Mouse (Mus musculus) forebrain, embryonic 12.5 days (tissue): ENCODE measurements at regions not wholly inside any gene's neighbourhood (a gene's known extent, or its start where the extent isn't known, plus 50 kb on each side); places are given as distances from the start of the nearest gene placed in this dataset.
A peak's percentile ranks its signal among the peaks of the same experiment; 100 is the strongest.

Source experiments
- ATAC-seq: fragments of 200-750 bp; cut with Nextera tagmentation; 2 replicates; pipeline ENCODE4 v1.8.0; 2017; ENCODE audit warnings: moderate TSS enrichment; ENCODE audit not compliant: low FRiP score
- H3K27ac ChIP-seq: fragments of 300-500 bp; sonication (generic); 2 replicates; pipeline ENCODE4 v1.5.1; 2016; ENCODE audit warnings: mild to moderate bottlenecking
- H3K27me3 ChIP-seq: fragments of 300-500 bp; sonication (generic); 2 replicates; pipeline ENCODE4 v1.6.1; 2016; ENCODE audit warnings: mild to moderate bottlenecking
- H3K36me3 ChIP-seq: fragments of 300-500 bp; sonication (generic); replicated peaks from 2 replicates; pipeline ENCODE4 v1.6.1; 2016; ENCODE audit warnings: mild to moderate bottlenecking
- H3K4me1 ChIP-seq: fragments of 300-500 bp; sonication (generic); 2 replicates; pipeline ENCODE4 v1.6.1; 2016
- H3K4me2 ChIP-seq: fragments of 300-500 bp; sonication (generic); 2 replicates; pipeline ENCODE4 v1.6.1; 2016; ENCODE audit warnings: mild to moderate bottlenecking, moderate library complexity
- H3K4me3 ChIP-seq: fragments of 300-500 bp; sonication (generic); replicated peaks from 2 replicates; pipeline ENCODE4 v1.5.1; 2016; ENCODE audit warnings: mild to moderate bottlenecking
- H3K9ac ChIP-seq: fragments of 300-500 bp; sonication (generic); 2 replicates; pipeline ENCODE4 v1.6.1; 2016; ENCODE audit warnings: mild to moderate bottlenecking
- H3K9me3 ChIP-seq: fragments of 300-500 bp; sonication (generic); 2 replicates; pipeline ENCODE4 v1.6.1; 2016
- WGBS: fragments of 180-500 bp; shearing (Covaris S2); methylation state at CpG from one replicate; pipeline ENCODE4 v1.1.7; 2016; 5-methylcytosine and 5-hydroxymethylcytosine counted together

DNA sequence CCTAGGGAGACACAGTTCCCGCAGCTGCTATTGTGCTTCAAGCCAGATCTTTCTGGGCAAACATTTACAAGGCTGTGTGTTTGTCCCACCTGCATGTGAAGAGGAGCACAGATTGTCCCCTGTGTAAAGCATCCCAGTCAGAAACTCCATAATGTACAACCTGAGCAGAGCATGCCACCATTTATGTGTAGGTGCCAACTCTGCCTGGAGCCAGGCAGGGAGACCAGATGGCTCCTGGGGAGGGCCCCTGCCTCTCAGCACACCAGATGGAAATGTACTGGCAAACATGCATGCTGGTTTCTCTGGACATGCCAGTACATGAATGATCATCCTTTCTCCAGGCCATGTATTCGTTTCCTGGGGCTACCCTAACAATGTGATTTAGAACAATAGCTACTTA lies 98.6 kb upstream of the Foxp3 start:
- H3K4me2 ChIP-seq: no peak overlapping the region
- no peaks in the 10 kb centered on the region for H3K4me1 ChIP-seq
- no peak overlapping the region for H3K4me3 ChIP-seq
- H3K27me3 ChIP-seq: no peaks in the 10 kb centered on the region
- H3K9ac ChIP-seq: no peak overlapping the region
- 68% methylated on average over 2 of the region's 2 CpGs for WGBS
- H3K36me3 ChIP-seq: no peaks in the 10 kb centered on the region
- ATAC-seq: no peak
- no peak overlapping the region for H3K27ac ChIP-seq
- H3K9me3 ChIP-seq: no peaks in the 10 kb centered on the region

DNA sequence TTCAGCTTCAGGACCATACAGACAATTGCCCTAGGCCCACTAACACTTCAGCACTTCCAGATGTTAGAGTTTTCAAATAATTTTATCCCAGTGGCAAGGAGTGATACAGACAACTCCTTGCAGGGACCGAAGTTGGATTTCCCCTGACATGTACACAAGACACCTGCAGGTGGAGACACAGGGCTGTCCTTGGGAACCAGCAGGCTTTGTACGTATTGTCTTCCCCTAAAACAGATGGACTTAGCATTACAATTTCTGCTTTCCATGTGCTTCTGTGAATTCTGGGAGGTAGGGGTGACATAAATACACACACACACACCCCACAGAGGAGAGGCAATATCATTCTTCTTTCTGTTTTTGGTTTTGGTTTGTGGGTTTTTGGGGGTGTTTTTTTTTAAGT lies 98.2 kb upstream of the Usp27x start:
- Histone ChIP-seq H3K27ac (no peak overlapping the region), H3K4me2 (no peak overlapping the region), H3K4me1 (no peaks in the 10 kb centered on the region), H3K9ac (no peak overlapping the region), H3K27me3 (no peaks in the 10 kb centered on the region), H3K4me3 (no peak overlapping the region), H3K36me3 (no peaks in the 10 kb centered on the region), H3K9me3 (no peaks in the 10 kb centered on the region)
- no peak for ATAC-seq
- WGBS: 32% methylated on average over 2 of the region's 2 CpGs

DNA sequence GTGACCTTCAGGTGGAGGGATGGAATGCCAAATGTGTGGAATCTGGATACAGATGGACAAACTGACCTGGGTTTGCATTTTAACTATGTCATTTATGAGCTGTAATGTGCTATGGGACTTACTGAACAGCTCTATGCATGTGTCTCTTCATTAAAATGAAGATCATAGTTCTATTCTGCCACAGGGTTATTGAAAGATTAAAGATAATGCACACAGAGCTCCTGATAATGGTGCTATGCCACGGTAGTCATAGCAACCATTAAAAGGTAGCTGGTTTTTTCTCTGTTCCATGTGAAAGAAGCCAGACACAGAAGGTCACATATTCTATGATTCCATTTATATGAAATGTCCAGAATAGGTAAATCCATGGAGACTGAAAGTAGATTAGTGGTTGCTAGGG lies 94.2 kb upstream of the Usp27x start:
- 76% methylated on average over 1 of the region's 1 CpGs for WGBS
- ATAC-seq: no peak
- Histone ChIP-seq H3K4me2 (no peak overlapping the region), H3K27ac (no peak overlapping the region), H3K9ac (no peak overlapping the region), H3K4me3 (no peak overlapping the region), H3K4me1 (no peaks in the 10 kb centered on the region), H3K36me3 (no peaks in the 10 kb centered on the region), H3K27me3 (no peaks in the 10 kb centered on the region), H3K9me3 (no peaks in the 10 kb centered on the region)

DNA sequence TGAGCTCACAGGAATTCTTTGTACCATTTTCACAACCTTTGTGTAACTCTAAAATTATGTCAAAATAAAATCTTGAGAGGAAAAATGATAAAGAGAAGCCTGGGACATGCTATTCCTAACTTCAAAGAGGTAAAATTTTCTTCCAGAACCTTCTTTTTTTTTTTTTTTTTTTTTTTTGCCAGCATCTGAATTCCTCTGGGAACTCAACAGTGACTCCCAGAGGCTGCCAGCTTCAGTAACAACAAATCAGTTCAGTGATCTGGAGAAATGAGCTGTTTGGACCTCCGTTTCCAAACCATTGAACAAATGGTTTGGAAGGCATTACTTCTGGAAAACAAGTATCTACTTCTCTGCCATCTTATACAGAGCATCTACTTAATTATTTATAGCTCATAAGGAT lies 92.4 kb upstream of the Usp27x start:
- 43% methylated on average over 1 of the region's 1 CpGs for whole genome bisulfite sequencing
- ATAC-seq: no peak
- H3K9me3 ChIP-seq: no peaks in the 10 kb centered on the region

DNA sequence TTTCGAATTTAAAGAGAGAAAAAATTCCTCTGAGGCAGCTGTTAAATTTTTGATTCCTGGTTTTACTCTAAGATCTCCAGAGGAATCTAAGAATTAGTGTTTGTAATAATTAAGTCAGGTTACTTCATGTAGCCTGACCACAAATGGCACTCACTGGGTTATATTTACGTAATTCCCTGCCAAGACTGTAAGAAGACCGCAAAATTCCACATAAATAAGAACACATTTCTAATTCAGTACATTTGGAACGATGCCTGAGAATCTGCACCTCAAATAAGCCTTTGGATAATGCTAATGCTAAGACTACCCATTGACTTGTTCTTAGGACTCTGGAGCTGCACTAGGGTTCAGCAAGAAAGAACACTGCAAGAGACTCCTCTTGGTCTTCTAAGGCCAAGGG lies 81.2 kb upstream of the Usp27x start:
- no peaks in the 10 kb centered on the region for H3K36me3 ChIP-seq
- H3K9me3 ChIP-seq: no peaks in the 10 kb centered on the region
- H3K4me3 ChIP-seq: no peak overlapping the region
- no peak overlapping the region for H3K4me2 ChIP-seq
- WGBS: 85% methylated on average over 4 of the region's 4 CpGs
- H3K4me1 ChIP-seq: no peaks in the 10 kb centered on the region
- H3K9ac ChIP-seq: no peak overlapping the region
- no peak overlapping the region for H3K27ac ChIP-seq
- no peaks in the 10 kb centered on the region for H3K27me3 ChIP-seq
- ATAC-seq: no peak

More for the DNA sequence above, 92.4 kb upstream of the Usp27x start:
- Histone ChIP-seq H3K4me1 (no peaks in the 10 kb centered on the region), H3K27ac (no peak overlapping the region), H3K9ac (no peak overlapping the region), H3K27me3 (no peaks in the 10 kb centered on the region), H3K4me2 (no peak overlapping the region), H3K36me3 (no peaks in the 10 kb centered on the region), H3K4me3 (no peak overlapping the region)

DNA sequence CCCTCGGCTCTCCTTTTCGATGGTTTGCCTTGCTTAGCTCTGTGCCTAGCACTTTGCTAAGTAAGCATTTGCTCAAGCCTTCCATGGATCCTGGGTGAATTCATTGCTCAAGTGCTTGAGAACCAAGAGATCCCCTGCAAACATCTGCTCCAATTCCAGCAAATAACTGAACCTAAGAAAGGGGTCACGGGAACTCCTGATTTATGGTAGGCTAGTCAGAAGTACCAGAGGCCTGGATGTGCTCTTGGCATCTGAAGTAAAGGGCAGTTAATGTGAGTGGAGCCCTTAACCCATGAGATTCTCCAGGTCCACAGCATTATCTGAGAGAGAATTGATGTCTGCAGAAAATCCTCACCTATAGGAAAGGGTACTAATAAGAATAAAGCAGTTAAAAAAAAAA lies 69.4 kb upstream of the Usp27x start:
- no peak for ATAC-seq
- Histone ChIP-seq H3K4me2 (no peak overlapping the region), H3K27me3 (no peaks in the 10 kb centered on the region), H3K36me3 (no peaks in the 10 kb centered on the region), H3K27ac (no peak overlapping the region), H3K9ac (no peak overlapping the region), H3K4me3 (no peak overlapping the region), H3K4me1 (peaks cover 3% of the 10 kb centered on the region; the same call in 1 of the 2 replicates), H3K9me3 (no peaks in the 10 kb centered on the region)
- 80% methylated on average over 3 of the region's 3 CpGs for WGBS

DNA sequence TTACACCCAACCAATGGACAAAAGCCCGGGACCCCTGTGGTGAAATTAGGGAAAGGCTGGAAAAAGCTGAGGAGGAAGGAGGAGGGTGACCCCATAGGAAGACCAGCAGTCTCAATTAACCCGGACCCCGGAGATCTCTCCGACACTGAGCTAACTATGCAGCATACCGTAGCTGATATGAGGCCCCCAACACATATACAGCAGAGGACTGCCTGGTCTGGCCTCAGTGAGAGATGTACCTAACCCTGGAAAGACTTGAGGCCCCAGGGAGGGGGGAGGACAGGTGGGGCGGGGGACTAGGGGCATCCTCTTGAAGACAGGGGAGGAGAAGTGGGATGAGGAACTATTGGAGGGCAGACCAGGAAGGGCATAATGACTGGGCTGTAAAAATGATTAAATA lies 69.0 kb upstream of the Usp27x start:
- no peak overlapping the region for H3K4me2 ChIP-seq
- H3K4me1 ChIP-seq: peaks cover 3% of the 10 kb centered on the region; the same call in 1 of the 2 replicates
- H3K36me3 ChIP-seq: no peaks in the 10 kb centered on the region
- H3K27ac ChIP-seq: no peak overlapping the region
- H3K4me3 ChIP-seq: no peak overlapping the region
- 39% methylated on average over 6 of the region's 6 CpGs for WGBS
- ATAC-seq: no peak
- no peaks in the 10 kb centered on the region for H3K9me3 ChIP-seq
- H3K9ac ChIP-seq: no peak overlapping the region
- H3K27me3 ChIP-seq: no peaks in the 10 kb centered on the region

DNA sequence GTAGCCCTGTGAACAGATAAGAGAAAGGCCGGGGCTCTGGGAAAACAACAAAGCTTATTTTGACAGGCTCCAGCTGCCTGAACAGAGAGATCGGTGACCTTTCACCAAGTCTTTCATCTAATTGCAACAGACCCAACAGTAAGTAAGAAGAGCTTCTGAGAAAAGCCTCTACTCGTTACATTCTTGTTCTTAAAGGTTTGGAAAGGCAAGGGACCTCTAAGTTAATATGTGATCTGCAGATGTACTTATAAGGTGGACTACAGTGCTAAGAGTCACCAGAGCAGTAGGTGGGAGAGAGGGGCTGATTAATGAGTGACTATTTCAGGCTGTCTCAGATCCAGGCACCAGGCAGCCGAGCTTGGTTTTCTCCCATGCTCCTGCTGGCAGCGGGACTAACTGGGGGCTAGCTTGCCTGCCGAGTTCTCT lies 68.4 kb upstream of the Usp27x start:
- ATAC-seq: no peak
- 21% methylated on average over 6 of the region's 6 CpGs for WGBS
- Histone ChIP-seq H3K9me3 (no peaks in the 10 kb centered on the region), H3K4me3 (no peak overlapping the region), H3K9ac (no peak overlapping the region), H3K27ac (no peak overlapping the region), H3K36me3 (no peaks in the 10 kb centered on the region), H3K4me1 (peaks cover 3% of the 10 kb centered on the region; the same call in 1 of the 2 replicates), H3K4me2 (no peak overlapping the region), H3K27me3 (no peaks in the 10 kb centered on the region)

DNA sequence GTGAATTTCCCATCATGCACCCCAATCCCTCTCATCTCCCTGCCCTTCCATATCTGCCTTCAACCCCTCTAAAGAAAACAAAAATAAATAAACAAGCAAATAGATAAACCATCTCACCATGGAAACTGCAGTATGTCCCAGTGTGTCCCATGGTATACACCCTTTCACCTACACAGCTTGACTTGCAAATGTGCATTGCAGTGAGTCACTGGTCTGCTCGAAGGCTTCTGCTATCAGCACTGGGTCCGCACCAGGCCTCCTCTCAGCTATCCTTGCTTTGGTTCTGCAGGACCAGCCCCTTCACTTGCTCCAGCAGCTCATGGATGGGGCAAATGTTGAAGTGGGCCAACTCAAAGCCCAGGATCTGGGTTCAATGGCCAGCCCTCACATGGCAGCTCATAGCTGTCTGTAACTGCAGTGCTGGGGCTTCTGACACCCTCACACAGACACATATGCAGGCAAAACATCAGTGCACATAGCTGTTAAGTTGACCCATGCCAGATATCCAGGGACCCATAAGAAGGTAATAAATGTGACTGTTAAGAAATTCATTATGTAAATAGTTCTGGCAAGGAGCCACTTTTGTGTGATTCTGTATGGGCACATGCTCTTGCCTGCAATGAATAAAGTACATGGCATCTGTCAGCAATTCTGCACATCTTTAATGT lies 59.9 kb upstream of the Usp27x start:
- no peak overlapping the region for H3K27ac ChIP-seq
- no peak overlapping the region for H3K4me3 ChIP-seq
- WGBS: 89% methylated on average over 2 of the region's 2 CpGs
- H3K4me1 ChIP-seq: no peaks in the 10 kb centered on the region
- ATAC-seq: no peak
- H3K36me3 ChIP-seq: no peaks in the 10 kb centered on the region
- no peaks in the 10 kb centered on the region for H3K9me3 ChIP-seq
- H3K27me3 ChIP-seq: no peaks in the 10 kb centered on the region
- no peak overlapping the region for H3K4me2 ChIP-seq
- no peak overlapping the region for H3K9ac ChIP-seq

DNA sequence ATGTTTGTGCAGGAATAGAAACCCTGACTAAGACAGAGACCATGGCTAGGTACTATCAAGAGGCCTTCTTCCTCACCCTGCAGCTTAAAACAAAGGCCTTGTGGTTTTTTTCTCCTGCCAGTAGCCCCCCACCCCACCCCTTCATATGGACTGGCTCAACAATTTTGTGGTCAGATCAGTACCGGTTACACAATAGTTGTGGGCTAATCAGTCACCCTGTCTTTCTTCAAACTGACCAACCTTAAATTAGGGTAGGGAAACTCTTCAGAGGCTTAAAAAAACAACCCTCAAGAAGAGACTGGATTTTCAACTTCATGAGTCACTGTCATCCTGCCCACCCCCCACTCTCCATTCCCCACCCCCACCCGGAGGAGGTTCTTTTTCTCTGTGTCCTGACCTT lies 58.6 kb upstream of the Usp27x start:
- H3K4me1 ChIP-seq: peaks cover 4% of the 10 kb centered on the region
- H3K9ac ChIP-seq: no peak overlapping the region
- H3K4me3 ChIP-seq: no peak overlapping the region
- H3K9me3 ChIP-seq: no peaks in the 10 kb centered on the region
- no peak for ATAC-seq
- no peaks in the 10 kb centered on the region for H3K27me3 ChIP-seq
- no peaks in the 10 kb centered on the region for H3K36me3 ChIP-seq
- 70% methylated on average over 2 of the region's 2 CpGs for WGBS
- H3K27ac ChIP-seq: no peak overlapping the region
- no peak overlapping the region for H3K4me2 ChIP-seq

DNA sequence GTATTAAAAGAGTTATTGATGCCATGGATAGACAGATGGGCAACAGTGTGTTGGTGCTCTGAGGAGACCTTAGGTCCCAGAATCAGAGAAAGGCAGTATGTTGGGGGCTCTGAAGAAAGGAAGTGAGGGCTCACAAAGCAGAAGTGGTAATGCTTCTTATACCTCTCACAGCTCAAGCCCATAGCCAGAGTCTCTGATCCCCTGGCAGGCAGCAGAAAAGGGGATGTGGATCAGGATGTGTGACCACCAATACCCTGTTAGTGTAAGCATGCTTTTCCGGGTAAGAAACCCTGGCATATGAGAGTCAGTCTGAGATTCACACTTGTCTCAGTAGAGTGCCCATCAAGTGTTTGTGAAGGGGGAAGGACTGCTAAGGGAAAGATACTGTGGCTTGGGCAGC lies 54.8 kb upstream of the Usp27x start:
- ATAC-seq: no peak
- no peak overlapping the region for H3K4me2 ChIP-seq
- peaks cover 11% of the 10 kb centered on the region for H3K4me1 ChIP-seq
- no peak overlapping the region for H3K4me3 ChIP-seq
- no peaks in the 10 kb centered on the region for H3K36me3 ChIP-seq
- H3K9me3 ChIP-seq: no peaks in the 10 kb centered on the region
- no peak overlapping the region for H3K9ac ChIP-seq
- WGBS: 87% methylated on average over 1 of the region's 1 CpGs
- H3K27ac ChIP-seq: no peak overlapping the region
- H3K27me3 ChIP-seq: no peaks in the 10 kb centered on the region

DNA sequence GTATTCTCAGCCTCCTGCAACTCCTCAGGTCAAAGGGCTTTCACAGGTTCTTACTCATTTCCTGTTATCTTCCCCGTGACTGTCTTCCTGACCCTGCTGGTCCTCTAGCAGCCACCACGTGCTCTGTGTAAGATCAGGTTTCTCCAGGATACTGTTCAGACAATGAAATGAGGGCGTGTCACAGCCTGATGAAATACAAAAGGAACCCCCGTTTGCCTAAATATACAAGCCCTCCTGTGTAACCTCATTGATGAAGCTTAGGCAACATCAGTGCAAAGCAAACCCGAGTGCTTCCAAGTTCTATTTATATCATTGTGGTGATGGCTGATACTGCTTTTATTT lies 53.9 kb upstream of the Usp27x start:
- H3K36me3 ChIP-seq: no peaks in the 10 kb centered on the region
- H3K4me3 ChIP-seq: no peak overlapping the region
- WGBS: 19% methylated on average over 5 of the region's 5 CpGs
- H3K27ac ChIP-seq: peak overlapping the region; percentile 71
- peak; percentile 56; the same call in 1 of the 2 replicates for ATAC-seq
- no peak overlapping the region for H3K9ac ChIP-seq
- H3K4me1 ChIP-seq: peaks cover 11% of the 10 kb centered on the region
- H3K4me2 ChIP-seq: no peak overlapping the region
- no peaks in the 10 kb centered on the region for H3K27me3 ChIP-seq
- no peaks in the 10 kb centered on the region for H3K9me3 ChIP-seq

DNA sequence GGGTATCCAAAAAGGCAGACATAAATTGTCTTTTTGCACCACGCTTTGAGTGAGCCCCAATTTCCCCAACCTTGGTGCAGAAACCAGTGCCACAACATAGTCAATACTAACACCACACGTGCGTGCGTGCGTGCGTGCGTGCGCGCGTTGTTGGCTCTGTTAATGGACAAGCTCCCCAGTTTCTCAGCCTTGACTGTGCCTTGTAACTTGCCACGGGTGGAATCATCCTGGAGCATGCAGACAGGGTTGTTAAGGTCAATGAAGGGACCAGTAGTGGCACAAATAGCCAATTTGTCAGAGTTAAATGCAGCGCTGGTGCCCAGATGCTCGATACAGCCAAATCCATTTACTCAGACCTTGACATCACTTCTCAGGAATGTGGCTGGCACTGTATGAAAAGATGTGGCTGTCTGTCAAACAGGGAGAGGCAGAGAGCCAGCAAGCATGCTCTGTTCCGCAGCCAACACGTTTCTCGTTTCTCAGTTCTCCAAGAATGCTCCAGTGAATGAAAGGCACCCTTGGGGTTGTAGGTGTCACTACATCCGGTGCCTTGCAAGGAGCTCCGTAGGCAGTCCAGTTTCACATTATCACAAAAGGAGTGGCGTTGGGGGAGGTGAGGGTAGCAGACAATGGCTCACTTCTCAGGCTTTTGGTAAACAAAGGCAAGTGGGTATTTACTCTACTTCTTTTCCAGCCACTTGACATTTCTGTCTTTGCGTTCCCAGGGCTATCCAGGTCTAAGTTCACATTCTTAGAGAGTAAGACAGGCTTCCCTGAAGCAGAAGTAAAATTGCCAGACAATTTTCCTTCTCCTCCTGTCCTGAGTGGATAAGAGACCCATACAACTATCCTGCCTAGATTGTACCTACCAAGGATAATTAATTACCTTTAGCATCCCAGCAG lies 53.2 kb upstream of the Usp27x start:
- Histone ChIP-seq H3K27me3 (no peaks in the 10 kb centered on the region), H3K4me2 (peak overlapping the region; percentile 32), H3K27ac (peak overlapping the region; percentile 71), H3K36me3 (no peaks in the 10 kb centered on the region), H3K4me3 (no peak overlapping the region), H3K4me1 (peaks cover 11% of the 10 kb centered on the region), H3K9me3 (no peaks in the 10 kb centered on the region), H3K9ac (no peak overlapping the region)
- 39% methylated on average over 20 of the region's 20 CpGs for WGBS
- peak; percentile 95 for ATAC-seq
